In the genomic region with DNA sequence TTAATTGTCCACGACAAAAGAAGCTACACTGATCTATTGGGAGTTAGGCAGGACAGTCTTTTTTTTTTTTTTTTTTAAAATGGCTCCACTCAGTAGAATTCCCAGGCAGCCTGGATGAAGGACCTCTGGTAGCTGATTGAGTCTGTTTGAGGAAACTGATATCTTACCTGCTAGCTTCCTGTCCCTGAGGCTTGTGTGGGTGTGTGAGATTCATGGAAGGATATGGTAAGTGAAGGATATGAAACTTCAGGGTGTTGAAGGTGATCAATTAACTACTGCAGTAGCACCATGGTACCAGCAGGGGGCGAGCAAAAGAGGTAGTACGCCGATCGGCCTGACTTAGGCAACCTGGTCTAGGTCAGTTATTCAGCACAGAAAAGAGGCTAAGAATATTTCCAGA, we compare ENCODE assay signal across 8 mouse cellular contexts. TPM values are rescaled to one million over a fixed set of nuclear protein-coding genes. Genes with fewer than 3 reads are reported as not detected.
DNase-seq lines count a peak whose midpoint lies in the region; ATAC-seq and TF ChIP-seq lines count a peak whose summit lies in the region.

No protein-coding gene starts in this region.

- peak; percentile 86 for TF ChIP-seq CTCF in hindbrain, postnatal 0 days (IDR thresholded peaks at IDR 0.05; ENCODE audit: low read depth)

- peak; percentile 80 for DNase-seq in hindbrain, embryonic 11.5 days (ENCODE audit: low spot score)
- peak; percentile 80 for DNase-seq in A20 (ENCODE audit: low read depth, low spot score)
- DNase-seq in Muller cell, postnatal 12 days (ENCODE audit: inconsistent ontology term) = peak; percentile 27
- peak; percentile 51 to 75 for DNase-seq in cerebellum, postnatal 25 days
- peak; percentile 76 for DNase-seq in hindbrain, postnatal 0 days (ENCODE audit: low spot score)
- DNase-seq in testis, postnatal 10 days (ENCODE audit: low spot score) = peak; percentile 73

- H3K27me3 ChIP-seq in hindbrain, embryonic 11.5 days (ENCODE audit: control insufficient read depth, insufficient read depth, low read length) = no peaks in the 10 kb centered on the region
- H3K27me3 ChIP-seq in hindbrain, embryonic 13.5 days = no peaks in the 10 kb centered on the region
- no peaks in the 10 kb centered on the region for H3K27me3 ChIP-seq in hindbrain, postnatal 0 days (ENCODE audit: insufficient read depth, low read length)

- no peak for ATAC-seq in hindbrain, embryonic 11.5 days (ENCODE audit: low FRiP score)
- no peak for ATAC-seq in hindbrain, embryonic 13.5 days (ENCODE audit: low FRiP score)
- ATAC-seq in hindbrain, postnatal 0 days = no peak
- peak; percentile 57; the same call in 1 of the 2 replicates for ATAC-seq in megakaryocyte-erythroid progenitor cell, adult 5-6 weeks (replicated peaks; ENCODE audit: low FRiP score, low TSS enrichment, poor library complexity, severe bottlenecking)

- H3K9ac ChIP-seq in hindbrain, embryonic 11.5 days (ENCODE audit: low read depth, low read length) = no peak overlapping the region
- H3K9ac ChIP-seq in hindbrain, embryonic 13.5 days = no peak overlapping the region
- no peak overlapping the region for H3K9ac ChIP-seq in hindbrain, postnatal 0 days (replicated peaks; ENCODE audit: low read length)

- H3K4me2 ChIP-seq in hindbrain, embryonic 11.5 days (replicated peaks; ENCODE audit: low read depth, low read length) = no peak overlapping the region
- H3K4me2 ChIP-seq in hindbrain, embryonic 13.5 days = no peak overlapping the region
- H3K4me2 ChIP-seq in hindbrain, postnatal 0 days (ENCODE audit: low read depth, low read length) = no peak overlapping the region

- H3K4me1 ChIP-seq in hindbrain, embryonic 11.5 days (replicated peaks; ENCODE audit: control insufficient read depth, insufficient read depth, low read length) = no peaks in the 10 kb centered on the region
- peaks cover 9% of the 10 kb centered on the region for H3K4me1 ChIP-seq in hindbrain, embryonic 13.5 days (replicated peaks)
- H3K4me1 ChIP-seq in hindbrain, postnatal 0 days (ENCODE audit: insufficient read depth, low read length) = no peaks in the 10 kb centered on the region

- H3K9me3 ChIP-seq in hindbrain, embryonic 11.5 days (ENCODE audit: control insufficient read depth, low read length) = no peaks in the 10 kb centered on the region
- no peaks in the 10 kb centered on the region for H3K9me3 ChIP-seq in hindbrain, embryonic 13.5 days
- no peaks in the 10 kb centered on the region for H3K9me3 ChIP-seq in hindbrain, postnatal 0 days (ENCODE audit: low read length)

- WGBS in hindbrain, embryonic 11.5 days = 11% methylated on average over 5 of the region's 5 CpGs
- WGBS in hindbrain, embryonic 13.5 days = 9% methylated on average over 5 of the region's 5 CpGs
- WGBS in hindbrain, postnatal 0 days = 6% methylated on average over 5 of the region's 5 CpGs

- H3K4me3 ChIP-seq in hindbrain, embryonic 11.5 days (ENCODE audit: low read depth, low read length) = no peak overlapping the region
- H3K4me3 ChIP-seq in hindbrain, embryonic 13.5 days = no peak overlapping the region
- no peak overlapping the region for H3K4me3 ChIP-seq in hindbrain, postnatal 0 days (ENCODE audit: low read length)

- H3K36me3 ChIP-seq in hindbrain, embryonic 11.5 days (ENCODE audit: control insufficient read depth, insufficient read depth, low read length) = no peaks in the 10 kb centered on the region
- no peaks in the 10 kb centered on the region for H3K36me3 ChIP-seq in hindbrain, embryonic 13.5 days
- H3K36me3 ChIP-seq in hindbrain, postnatal 0 days (ENCODE audit: insufficient read depth, low read length) = no peaks in the 10 kb centered on the region

- H3K27ac ChIP-seq in hindbrain, embryonic 11.5 days (ENCODE audit: low read depth, low read length) = no peak overlapping the region
- no peak overlapping the region for H3K27ac ChIP-seq in hindbrain, embryonic 13.5 days
- H3K27ac ChIP-seq in hindbrain, postnatal 0 days = no peak overlapping the region

RNA-seq across cellular contexts. Expression of gene Umps, which starts 29.2 kb away (rescaled TPM):
- polyA plus RNA-seq in hindbrain, embryonic 11.5 days (2014; fragmentation: Nextera tagmentation; extraction: Ambion mirVana) = 55.5 and 62.6 TPM in 2 replicates
- polyA plus RNA-seq in hindbrain, embryonic 13.5 days (2015; fragmentation: Nextera tagmentation; extraction: Ambion mirVana) = 22.0 and 24.1 TPM in 2 replicates
- total RNA-seq in hindbrain, postnatal 0 days (2014; rRNA removed) = 16.7 and 23.6 TPM in 2 replicates
- polyA plus RNA-seq in hindbrain, postnatal 0 days (2015; fragmentation: Nextera tagmentation; extraction: Ambion mirVana) = 23.0 and 23.7 TPM in 2 replicates
- total RNA-seq in megakaryocyte-erythroid progenitor cell, adult 5-6 weeks (2014; fragmentation: Nextera tagmentation) = 62.4 and 69.3 TPM in 2 replicates
- 99.2 and 104 TPM in 2 replicates for total RNA-seq in megakaryocyte-erythroid progenitor cell, adult 5-6 weeks (2017)

Comparison
In these comparisons a context has a peak if more than half of its experiments do, and no peak if none do; other contexts are left out.
1. DNase-seq: peak in every context shown above with its lines; median percentile 80 in hindbrain, embryonic 11.5 days; 80 in A20; 76 in hindbrain, postnatal 0 days; 73 in testis, postnatal 10 days; 63 in cerebellum, postnatal 25 days; 27 in Muller cell, postnatal 12 days.